Mouse (Mus musculus) hindbrain, embryonic 13.5 days (tissue): ENCODE data around the gene Vmn1r77. TPM values are rescaled to one million over a fixed set of nuclear protein-coding genes. Genes with fewer than 3 reads are reported as not detected.
"Not testable (repeated sequence)": the region's sequence is repeated elsewhere in the genome, so short reads cannot be mapped to it uniquely, and the experiment has no call there.

Experiments used
- ATAC-seq: fragments of 200-750 bp; cut with Nextera tagmentation; 2 replicates; pipeline ENCODE4 v1.8.0; 2017; ENCODE audit warnings: moderate TSS enrichment; ENCODE audit not compliant: low FRiP score
- H3K27ac ChIP-seq: fragments of 300-500 bp; sonication (generic); 2 replicates; pipeline ENCODE4 v1.5.1; 2015; ENCODE audit warnings: inconsistent platforms, mild to moderate bottlenecking, moderate library complexity
- H3K27me3 ChIP-seq: fragments of 300-500 bp; sonication (generic); 2 replicates; pipeline ENCODE4 v1.6.1; 2015; ENCODE audit warnings: mild to moderate bottlenecking, inconsistent platforms
- H3K36me3 ChIP-seq: fragments of 300-500 bp; sonication (generic); 2 replicates; pipeline ENCODE4 v1.6.1; 2015; ENCODE audit warnings: mild to moderate bottlenecking, inconsistent platforms
- H3K4me1 ChIP-seq: fragments of 300-500 bp; sonication (generic); replicated peaks from 2 replicates; pipeline ENCODE4 v1.6.1; 2015; ENCODE audit warnings: inconsistent platforms
- H3K4me2 ChIP-seq: fragments of 300-500 bp; sonication (generic); 2 replicates; pipeline ENCODE4 v1.6.1; 2015; ENCODE audit warnings: inconsistent platforms, mild to moderate bottlenecking, moderate library complexity
- H3K4me3 ChIP-seq: fragments of 300-500 bp; sonication (generic); 2 replicates; pipeline ENCODE4 v1.5.1; 2015; ENCODE audit warnings: mild to moderate bottlenecking, inconsistent platforms
- H3K9ac ChIP-seq: fragments of 300-500 bp; sonication (generic); 2 replicates; pipeline ENCODE4 v1.6.1; 2015; ENCODE audit warnings: mild to moderate bottlenecking, inconsistent platforms
- H3K9me3 ChIP-seq: fragments of 300-500 bp; sonication (generic); 2 replicates; pipeline ENCODE4 v1.6.1; 2016; ENCODE audit warnings: inconsistent platforms
- WGBS: fragments of 180-500 bp; shearing (Covaris S2); methylation state at CpG from one replicate; pipeline ENCODE4 v1.1.7; 2015; 5-methylcytosine and 5-hydroxymethylcytosine counted together
- polyA plus RNA-seq: library from polyadenylated mRNA; unstranded; fragments of >200 nt; fragmentation: Nextera tagmentation; extraction: Ambion mirVana; gene quantifications from 2 replicates; pipeline ENCODE4 v1.2.1, GENCODE M21; 2015

Vmn1r77 gene
- polyA plus RNA-seq, result not detected in 2 replicates

- not testable (repeated sequence) for H3K4me3 ChIP-seq, H3K4me1 ChIP-seq, H3K4me2 ChIP-seq, H3K27ac ChIP-seq, H3K36me3 ChIP-seq, H3K27me3 ChIP-seq, H3K9ac ChIP-seq, ATAC-seq
- H3K9me3 ChIP-seq, result peaks cover 12% of the 10 kb centered on the region; the same call in 1 of the 2 replicates
Measured at GRCm38 (mm10) chr7:12036452-12036851, at the start of gene Vmn1r77. Gene Vmn1r77 (plus strand): TSS chr7:12036752.

GRCm38 (mm10) chr7:12011491-12011890 is 25.1 kb upstream of the Vmn1r77 start:
- H3K4me3 ChIP-seq, result peak overlapping the region; percentile 0; the same call in 1 of the 2 replicates

GRCm38 (mm10) chr7:12012392-12012791 is 24.2 kb upstream of the Vmn1r77 start:
- not testable (repeated sequence) for H3K4me2 ChIP-seq, H3K4me3 ChIP-seq, H3K9me3 ChIP-seq, H3K9ac ChIP-seq, H3K27ac ChIP-seq, H3K4me1 ChIP-seq, ATAC-seq, H3K27me3 ChIP-seq
- 88% methylated on average over 3 of the region's 3 CpGs for WGBS
- peaks cover 14% of the 10 kb centered on the region for H3K36me3 ChIP-seq

More at GRCm38 (mm10) chr7:12011491-12011890, 25.1 kb upstream of the Vmn1r77 start:
- H3K36me3 ChIP-seq, result peaks cover 14% of the 10 kb centered on the region
- ATAC-seq, result 0 out of 2 replicates have a peak, but pooled peaks have one; percentile 46
- H3K27ac ChIP-seq, H3K9ac ChIP-seq, H3K4me2 ChIP-seq, H3K27me3 ChIP-seq, H3K9me3 ChIP-seq, H3K4me1 ChIP-seq: not testable (repeated sequence)
- WGBS, result 91% methylated on average over 5 of the region's 5 CpGs

- Histone ChIP-seq H3K9me3 (no peaks in the 10 kb centered on the region; the same call in 1 of the 2 replicates), H3K36me3 (peaks cover 14% of the 10 kb centered on the region), H3K27ac (no peak overlapping the region)
Measured at GRCm38 (mm10) chr7:12013106-12013505, 23.4 kb upstream of the Vmn1r77 start.

GRCm38 (mm10) chr7:12017829-12018228 is 18.7 kb upstream of the Vmn1r77 start:
- H3K4me2 ChIP-seq, H3K36me3 ChIP-seq, H3K4me1 ChIP-seq, H3K27me3 ChIP-seq, ATAC-seq, H3K9ac ChIP-seq, H3K27ac ChIP-seq, H3K9me3 ChIP-seq, H3K4me3 ChIP-seq: not testable (repeated sequence)
- WGBS, result 88% methylated on average over 2 of the region's 2 CpGs

More at GRCm38 (mm10) chr7:12013106-12013505, 23.4 kb upstream of the Vmn1r77 start:
- WGBS, result 82% methylated on average over 4 of the region's 4 CpGs
- no peak for ATAC-seq
- Histone ChIP-seq H3K4me1 (no peaks in the 10 kb centered on the region), H3K9ac (no peak overlapping the region), H3K4me3 (no peak overlapping the region), H3K4me2 (no peak overlapping the region), H3K27me3 (no peaks in the 10 kb centered on the region)

- Histone ChIP-seq H3K9ac (no peak overlapping the region), H3K4me2 (no peak overlapping the region), H3K36me3 (no peaks in the 10 kb centered on the region), H3K27me3 (no peaks in the 10 kb centered on the region), H3K27ac (no peak overlapping the region), H3K9me3 (peaks cover 15% of the 10 kb centered on the region), H3K4me1 (no peaks in the 10 kb centered on the region), H3K4me3 (no peak overlapping the region)
- ATAC-seq, result no peak
- 73% methylated on average over 2 of the region's 2 CpGs for WGBS
Measured at GRCm38 (mm10) chr7:12040664-12041063, 4.1 kb downstream of the Vmn1r77 start.

Other genes with a start within 250 kb of the Vmn1r77 start
- not detected in 2 replicates for gene Vmn1r74, start 202.8 kb upstream of the Vmn1r77 start, polyA plus RNA-seq
- not detected in 2 replicates for gene Vmn1r75, start 162.1 kb upstream of the Vmn1r77 start, polyA plus RNA-seq
- not detected in 2 replicates for gene Vmn1r76, start 98.5 kb upstream of the Vmn1r77 start, polyA plus RNA-seq
- not detected in 2 replicates for gene Vmn1r78, start 113.5 kb downstream of the Vmn1r77 start, polyA plus RNA-seq
- gene Vmn1r79, start 134.5 kb downstream of the Vmn1r77 start, polyA plus RNA-seq, result not detected in 2 replicates
- gene Vmn1r80, start 152.5 kb downstream of the Vmn1r77 start, polyA plus RNA-seq, result not detected in 2 replicates
- not detected in 2 replicates for gene Vmn1r81, start 231.5 kb downstream of the Vmn1r77 start, polyA plus RNA-seq